Mouse (Mus musculus): ENCODE data around the gene Dlx1.

GRCm38 (mm10) chr2:71556071-71556470 lies 28.2 kb downstream of the Dlx1 start:
- TF ChIP-seq POLR2A (IDR thresholded peaks at IDR 0.05; ENCODE audit: borderline replicate concordance, low read depth, low read length) = no peak
- no peak for TF ChIP-seq CTCF (IDR thresholded peaks at IDR 0.05; ENCODE audit: low read depth, low read length)

All from bone marrow macrophage, adult 2 months (primary cell).